Mouse (Mus musculus) right cerebral cortex, adult 18-20 months (tissue): ENCODE results near the gene Itgb8.

Experiments
- DNase-seq: peaks from one replicate; pipeline ENCODE4 v3.0.0; 2022; ENCODE audit warnings: mixed read lengths

Gene Itgb8

DNA sequence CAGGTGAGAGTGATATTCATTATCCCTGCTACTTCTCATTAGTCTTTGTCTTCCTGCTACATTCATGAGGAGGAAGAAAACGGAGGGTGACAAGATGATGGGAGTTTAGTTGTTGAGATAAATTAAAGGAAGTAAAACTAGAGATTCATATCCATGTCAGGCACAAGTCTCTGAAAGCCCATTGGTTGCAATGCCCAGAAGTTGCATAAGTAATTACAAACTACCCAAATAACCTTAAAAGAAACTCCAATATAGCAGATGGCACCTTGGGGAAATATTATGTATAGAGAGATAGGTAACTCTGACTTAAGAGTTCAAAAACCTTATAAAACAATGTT, 31.2 kb downstream of the Itgb8 start:
- no peak for DNase-seq

DNA sequence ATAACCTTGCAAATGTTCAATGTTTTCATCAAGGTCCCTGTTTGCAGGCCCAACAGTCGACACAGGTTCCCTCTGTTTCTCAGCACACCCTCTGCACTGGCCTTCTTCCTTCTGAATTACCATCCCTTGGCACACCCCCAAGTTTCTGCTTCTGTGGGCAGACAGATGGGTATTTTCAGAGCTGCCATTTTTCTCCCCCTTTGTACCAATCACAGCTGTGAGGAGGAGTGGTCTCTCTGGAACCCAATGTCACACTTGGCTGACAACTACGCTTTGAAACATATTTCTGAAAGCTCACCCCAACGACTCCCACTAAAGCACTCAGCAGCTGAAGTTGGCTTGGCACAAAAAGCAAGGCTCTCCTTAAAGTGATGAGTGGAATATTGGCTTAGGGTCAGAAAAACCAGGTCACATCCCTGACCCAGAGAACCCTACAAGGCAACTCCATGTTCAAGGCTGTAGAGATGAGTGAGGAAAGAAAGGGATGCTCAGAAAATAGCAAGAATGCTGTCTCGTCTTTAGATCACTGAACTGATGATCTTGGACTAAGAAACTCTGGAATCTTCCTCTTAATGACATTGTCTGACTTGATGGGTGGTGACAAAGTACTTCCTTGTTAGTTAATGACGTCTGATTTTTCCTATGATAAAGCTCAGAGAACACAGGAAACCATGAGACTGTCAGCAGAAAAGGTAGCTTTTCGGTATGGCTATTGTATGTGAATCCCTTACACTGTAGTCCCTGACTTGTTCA, 31.7 kb downstream of the Itgb8 start:
- peak; percentile 66 for DNase-seq

DNA sequence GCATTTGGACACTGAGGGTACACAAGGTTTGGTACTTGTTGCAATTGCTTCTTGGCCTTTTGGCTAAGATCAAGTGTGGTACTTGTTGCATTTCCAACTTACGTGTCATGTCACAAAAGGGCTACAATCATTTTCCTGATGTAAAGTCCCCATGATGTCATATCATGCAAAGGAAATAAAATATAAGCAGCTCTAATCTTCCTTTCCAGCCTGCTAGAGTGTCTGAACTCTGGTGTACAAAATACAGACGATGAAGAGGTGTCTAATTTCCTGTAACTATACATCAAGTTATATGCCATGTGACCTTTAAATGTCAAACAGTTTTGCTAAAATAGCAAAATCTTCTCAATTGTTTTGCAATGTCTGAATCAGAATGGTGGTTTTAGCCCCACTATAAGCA, 34.2 kb downstream of the Itgb8 start:
- DNase-seq = no peak

DNA sequence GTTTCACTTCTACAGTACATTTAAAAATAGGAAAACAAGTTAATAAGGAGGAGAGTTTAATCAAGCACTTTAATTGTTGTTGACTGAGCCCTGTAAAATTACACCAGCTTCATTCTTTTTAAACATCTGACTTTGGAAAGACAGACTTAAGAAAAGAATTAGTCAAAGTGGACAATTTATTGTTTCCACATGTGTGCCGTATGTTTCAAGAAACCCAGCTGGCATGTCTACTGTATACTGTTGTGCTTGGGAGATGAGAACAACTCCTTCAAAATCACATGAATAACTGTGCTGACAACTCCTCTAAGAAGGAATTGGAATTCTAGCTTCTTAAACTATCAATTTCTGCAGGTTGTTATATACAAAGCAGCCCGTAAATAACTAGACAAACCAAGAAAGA, 35.8 kb downstream of the Itgb8 start:
- no peak for DNase-seq

DNA sequence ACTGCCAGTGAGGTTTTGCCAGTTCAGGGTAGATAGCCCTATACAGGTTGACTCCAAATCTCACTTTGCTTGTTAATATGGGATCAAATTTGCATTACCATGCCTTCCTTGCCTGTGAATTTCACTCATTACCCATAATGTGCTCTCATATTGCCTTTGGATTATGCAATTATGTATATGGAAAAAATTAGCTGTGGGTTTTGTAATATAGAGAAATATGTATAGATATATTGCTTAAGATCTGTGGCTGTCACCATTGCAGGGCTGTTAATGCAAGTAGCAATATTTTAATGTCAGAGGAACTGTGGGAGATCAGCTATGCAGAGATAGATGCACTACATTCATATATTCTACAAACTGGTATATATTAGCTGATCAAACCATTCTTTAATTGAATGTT, 43.5 kb downstream of the Itgb8 start:
- DNase-seq = no peak

DNA sequence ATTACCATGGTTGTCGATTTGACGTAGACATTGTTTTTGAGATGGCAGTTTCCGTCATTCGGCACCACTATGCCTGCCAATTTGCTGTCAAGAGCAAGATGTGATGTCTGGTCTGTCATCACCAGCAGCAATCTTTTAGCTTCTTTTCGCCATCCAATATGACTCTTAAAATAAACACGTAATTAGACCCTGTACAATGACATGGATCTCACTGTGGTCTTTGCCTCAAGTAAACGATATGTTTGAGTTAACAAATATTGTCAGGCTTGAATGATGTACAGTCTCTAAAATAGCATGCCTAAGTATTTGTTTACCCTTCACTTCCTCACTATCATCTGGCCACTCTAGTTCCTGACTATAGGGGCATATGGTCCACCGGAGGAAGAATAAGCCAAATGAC, 48.8 kb downstream of the Itgb8 start:
- DNase-seq = no peak

DNA sequence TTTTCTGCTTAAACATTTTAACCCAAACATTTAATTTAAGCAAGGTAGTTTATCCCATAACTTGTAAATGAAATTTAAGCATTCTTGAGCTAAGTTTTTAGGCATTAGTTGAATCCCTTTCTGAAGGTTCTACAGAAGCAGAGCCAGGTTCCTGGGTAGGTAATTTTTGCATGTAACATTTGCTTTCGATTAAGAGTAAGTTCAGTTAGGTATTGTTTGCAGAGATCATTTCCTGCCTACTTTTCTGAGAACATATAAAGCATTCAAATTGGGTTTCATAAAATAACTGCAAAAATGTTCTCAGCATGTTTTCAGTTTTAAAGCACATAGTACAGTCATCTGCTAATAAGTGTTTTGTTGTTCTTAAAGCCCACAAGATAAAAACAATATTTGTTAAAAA, 53.2 kb downstream of the Itgb8 start:
- DNase-seq = no peak

DNA sequence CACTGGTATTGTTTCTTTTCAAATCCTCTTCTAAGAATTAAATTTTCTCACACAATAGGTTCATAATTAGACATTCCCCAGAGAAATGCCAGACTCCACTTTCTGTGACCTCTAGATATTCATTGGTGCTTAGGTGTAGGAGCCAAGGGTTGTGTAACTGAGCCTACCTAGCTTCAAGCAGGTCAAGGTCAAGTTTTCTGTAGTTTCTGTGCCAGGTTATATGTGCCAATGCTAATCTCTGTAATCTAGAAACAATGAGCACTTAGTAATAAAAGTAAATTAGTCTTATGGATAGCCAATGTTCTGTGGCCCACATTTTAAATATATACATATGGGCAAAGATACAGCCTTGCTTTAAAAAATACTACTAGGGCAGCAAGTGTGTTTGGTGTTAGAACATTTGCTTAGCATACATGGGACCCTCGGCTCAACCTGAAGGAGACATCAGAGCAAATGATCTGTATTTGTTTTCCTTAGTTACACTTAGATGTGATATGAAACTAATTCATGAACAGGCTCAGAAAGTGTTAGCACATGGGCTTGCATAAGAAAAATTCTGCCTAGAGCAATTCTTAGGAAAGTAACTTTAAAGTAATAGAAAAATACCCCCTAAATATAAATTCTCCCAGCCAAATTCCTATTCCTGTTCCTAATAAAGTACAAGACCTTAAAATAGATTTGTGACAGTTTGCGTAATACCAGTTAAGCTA, 56.2 kb downstream of the Itgb8 start:
- DNase-seq = no peak

DNA sequence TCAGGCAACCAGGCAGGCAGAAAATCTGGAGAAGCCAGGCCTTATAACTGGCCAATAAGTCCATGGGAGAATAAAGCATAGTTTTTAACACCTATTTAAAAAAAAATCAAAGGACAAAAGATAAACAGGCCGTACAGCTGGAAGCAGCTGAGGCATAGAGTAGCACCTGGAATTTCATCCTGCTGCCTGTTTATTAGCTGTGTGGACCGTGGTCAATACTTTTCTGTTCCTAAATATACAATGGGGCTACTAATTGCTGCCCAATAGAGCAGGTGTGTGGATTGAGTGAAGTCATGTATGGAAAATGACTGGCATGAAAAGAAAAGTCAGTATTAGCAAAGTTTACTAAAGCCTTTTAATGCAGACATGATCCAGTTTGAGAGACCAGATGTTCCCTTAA, 62.6 kb downstream of the Itgb8 start:
- no peak for DNase-seq

DNA sequence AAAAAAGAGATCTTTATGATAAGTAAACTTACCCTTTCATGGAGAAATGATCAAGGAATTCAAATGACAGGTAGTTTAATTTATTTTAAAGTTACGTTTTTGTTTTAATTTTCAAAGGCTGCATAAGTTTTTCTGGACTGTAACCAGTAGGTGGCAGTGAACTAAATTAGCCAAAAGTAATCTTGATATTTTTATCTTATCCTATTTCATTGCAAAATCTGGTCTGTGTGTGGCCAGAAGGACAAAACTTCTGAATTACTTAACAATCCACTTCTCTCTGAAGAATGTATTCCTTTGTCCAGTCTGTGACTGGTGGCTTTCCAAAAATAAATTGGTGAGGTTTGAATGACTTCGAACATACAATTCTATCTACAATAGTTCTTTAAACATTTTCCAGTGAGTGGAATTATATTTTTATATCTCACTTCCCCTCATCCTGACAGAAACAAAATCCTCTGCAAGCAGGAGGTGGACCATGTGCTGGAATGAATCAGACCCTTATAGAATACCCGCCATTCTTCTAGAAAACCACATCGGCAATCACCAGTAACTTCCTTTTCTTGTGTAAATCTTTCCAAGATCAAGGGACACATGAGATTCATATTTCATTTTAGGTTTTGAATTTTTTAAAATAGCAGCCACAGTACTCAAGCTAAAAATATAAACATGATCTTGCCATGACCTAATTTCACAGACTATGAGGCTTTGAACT, 68.6 kb downstream of the Itgb8 start:
- DNase-seq = no peak

DNA sequence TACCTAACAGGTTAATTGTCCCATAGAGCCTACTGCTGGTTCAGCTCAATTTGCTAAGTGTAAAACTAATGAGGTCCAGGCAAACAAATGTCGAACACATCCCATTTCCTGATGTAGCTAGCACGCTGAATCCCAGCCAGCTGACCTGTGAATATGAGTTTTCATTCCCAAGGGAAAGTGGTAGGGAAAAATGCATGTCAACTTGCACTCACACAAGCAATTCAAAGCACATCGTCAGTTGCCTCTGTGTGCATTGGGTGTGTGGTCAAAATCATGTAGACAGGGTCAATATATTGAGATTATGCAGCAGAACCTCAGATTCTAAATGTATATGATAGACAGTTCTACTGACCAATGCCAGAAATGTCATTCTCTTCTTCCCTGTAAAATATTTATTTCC, 69.5 kb downstream of the Itgb8 start:
- no peak for DNase-seq

DNA sequence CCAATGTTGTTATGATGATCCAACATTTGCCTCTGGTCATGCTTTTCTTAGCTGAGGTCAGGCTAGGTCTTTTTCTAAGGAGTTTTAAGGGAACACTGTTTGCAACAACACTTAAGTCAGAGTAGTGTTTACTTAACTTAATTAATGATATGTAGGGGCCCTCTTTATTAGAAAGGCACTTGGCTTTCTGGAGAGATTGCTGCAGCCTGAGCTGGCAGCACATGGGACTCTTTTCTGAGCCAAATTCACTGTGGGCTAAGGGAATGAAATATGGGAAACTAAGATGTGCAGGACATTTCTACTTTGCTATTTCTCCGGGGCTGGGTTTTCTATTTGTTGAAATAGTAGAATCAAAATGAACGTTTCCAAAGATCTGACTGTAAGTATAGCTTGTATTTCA, 73.5 kb downstream of the Itgb8 start:
- no peak for DNase-seq

DNA sequence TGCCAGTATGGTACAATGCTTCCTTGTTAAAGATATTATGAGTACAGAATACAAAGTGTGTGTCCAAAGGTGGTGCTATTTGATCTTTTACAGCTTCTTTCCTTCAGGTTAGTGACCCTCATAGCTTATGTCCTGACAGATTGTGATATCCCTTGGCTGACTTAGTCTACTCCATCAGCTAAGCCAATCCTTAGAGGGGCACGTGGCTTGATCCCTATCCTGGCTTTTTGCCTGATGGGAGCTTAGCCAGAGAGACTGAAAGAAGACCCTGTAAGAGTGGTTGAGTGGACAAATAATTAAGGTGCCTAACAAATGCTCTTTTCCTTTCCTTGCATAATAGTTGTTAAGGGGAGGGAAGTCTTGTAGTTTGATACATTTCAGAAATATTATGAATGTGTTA, 73.9 kb downstream of the Itgb8 start:
- DNase-seq = no peak

DNA sequence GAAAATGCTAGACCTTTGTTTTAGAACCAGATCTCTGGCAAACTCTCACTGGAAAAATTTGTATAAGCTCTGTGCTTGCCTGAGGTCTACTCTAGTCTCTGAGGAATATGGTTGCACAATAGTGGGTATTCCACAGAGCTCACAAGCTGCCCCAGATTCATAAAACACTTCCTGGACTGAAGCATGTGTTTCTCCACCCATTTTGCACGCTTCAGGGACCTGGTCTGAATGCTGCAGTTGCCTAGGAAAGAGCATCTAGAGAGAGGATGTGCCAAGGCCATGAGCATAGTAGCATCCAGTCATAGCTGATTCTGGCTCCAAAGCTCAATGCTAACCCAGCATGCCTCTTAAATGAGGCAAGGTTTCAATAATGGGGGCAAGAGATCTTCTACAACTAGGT, 74.4 kb downstream of the Itgb8 start:
- DNase-seq = peak; percentile 15

DNA sequence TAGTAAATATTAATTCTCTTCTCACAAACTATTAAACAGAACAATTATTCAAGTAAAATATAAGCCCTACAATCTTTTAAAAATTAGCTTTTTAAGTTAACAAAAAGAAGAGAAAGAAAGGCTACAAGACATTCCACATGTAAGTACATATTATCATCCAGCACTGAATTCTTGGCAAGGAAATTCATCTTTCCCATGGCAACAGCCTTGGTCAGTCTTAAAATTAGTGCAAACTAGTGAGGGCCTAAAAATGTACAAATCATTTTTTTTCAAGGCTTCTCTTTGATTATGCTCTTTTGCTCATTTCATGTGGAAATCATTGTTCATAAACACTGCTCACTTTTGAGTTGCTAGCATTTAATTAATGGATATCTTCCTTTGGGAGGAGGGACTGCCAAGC, 77.8 kb downstream of the Itgb8 start:
- no peak for DNase-seq

DNA sequence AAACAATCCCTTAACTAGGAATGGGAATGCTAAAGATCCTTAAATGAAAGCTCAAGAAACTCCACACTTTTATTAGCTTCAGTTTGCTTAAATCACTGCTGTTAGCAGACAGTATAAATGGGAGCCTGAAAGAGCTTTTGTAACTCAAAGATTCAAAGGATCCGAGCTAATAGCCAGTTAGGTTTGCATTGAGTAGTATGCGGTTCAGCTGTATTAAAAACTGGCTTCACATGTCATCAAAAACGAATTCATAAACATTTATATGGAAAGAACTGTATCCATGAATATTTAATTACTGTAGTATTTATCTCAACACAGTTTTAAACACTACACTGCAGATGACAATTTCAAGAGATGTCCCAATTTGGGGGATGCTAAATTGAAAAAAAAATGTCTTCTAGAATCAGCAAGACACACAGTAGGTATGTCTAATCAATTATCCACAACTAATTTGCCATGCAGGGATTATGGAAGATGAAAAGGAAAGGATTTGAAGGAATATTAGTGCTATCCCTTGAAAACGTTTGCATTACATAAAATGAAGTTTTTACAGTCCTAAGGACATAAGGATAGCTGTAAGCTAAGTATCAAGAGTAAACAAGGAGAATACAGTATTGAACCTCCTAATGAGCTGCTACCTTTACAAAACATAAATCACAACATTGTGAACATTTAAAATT, 79.2 kb downstream of the Itgb8 start:
- no peak for DNase-seq

DNA sequence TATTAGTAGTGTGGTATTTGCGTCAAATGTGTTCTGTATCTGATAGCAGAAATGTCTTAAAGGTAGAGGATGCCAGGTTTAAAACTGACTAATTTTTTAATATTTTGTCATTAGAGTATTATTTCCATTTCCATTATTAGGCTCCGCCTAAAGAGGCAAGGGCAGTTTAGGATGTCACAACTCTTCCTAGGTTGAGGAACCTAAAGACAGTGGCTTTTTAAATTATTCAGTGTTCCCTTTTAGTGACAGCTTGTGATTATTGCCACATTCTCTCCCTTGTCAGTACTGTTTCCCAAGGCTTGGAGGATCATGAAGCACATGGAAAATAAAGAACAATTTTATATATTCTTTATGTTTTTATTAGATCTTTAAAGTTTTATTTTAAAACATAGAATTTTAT, 80.9 kb downstream of the Itgb8 start:
- no peak for DNase-seq

DNA sequence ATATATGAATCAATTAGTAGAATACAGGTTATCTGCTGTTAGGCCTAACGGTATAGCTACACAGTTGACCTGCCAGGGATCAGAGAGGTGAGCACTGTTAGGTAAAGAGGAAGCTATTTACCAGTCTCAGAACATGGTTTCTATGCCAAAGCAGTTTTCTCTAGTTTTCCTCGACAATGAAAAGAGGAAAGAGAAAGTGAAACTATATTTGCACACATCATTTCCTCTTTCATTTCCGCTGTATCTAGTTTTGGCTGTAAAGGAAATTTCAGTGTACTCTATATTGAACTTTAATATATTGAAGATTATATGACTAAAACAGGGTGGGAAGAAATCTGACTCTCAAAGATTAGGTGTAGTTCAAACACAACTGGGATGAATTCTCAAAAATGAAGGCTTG, 81.5 kb downstream of the Itgb8 start:
- DNase-seq = no peak

DNA sequence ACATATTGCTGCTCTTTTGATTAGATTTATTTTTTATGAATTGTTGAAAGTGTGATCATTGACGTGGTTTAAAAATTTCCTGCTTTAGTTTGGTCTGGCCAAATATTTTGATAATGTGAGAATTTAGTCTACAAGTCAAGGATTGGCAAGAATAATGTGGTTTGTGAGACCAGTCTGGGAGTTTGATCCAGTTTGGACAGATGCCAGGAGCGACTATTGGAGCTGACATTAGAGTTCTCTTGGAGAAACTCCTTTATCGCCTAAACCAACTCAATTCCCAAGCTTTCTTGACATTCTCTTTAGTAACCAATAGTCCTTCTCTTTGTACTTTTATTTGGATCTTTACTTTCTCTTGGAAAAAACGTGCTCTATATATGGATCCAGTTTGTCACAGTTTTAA, 83.0 kb downstream of the Itgb8 start:
- no peak for DNase-seq

DNA sequence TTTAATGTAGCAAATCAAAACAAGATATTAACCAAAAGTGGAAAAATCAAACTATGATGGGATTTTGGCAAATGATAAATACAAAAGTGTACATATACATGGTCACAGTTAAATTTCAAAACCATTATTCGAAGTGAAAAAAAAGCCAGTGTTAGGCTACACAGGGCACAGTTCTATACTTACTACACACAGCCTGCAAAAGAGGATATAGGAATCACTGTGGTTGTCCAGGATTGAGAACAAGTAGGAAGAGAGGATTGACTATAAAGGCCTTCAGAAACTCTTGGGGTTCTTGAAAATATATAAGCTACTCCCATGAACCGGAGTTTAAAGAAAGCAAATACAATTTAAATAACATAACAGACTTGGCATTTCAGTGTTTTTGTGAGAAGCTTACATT, 87.6 kb downstream of the Itgb8 start:
- no peak for DNase-seq

DNA sequence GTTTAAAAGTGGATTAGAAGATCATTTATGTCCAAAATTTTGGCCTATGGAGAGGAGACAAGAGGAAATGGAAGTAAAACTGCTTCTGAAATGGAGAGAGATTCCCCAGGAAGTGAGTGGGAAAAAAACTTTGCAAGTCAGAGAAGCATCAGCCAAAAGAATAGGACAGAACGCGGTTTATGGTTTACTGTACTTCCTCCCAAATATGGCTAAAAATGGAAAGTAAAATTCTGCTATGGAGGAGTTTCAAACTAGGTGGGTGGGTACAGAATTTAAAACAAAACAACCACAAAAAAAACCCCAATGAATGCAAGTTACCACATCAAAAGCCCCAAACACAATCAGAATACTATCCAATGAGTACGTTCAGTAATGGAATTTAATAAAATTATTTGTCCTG, 90.8 kb downstream of the Itgb8 start:
- no peak for DNase-seq

DNA sequence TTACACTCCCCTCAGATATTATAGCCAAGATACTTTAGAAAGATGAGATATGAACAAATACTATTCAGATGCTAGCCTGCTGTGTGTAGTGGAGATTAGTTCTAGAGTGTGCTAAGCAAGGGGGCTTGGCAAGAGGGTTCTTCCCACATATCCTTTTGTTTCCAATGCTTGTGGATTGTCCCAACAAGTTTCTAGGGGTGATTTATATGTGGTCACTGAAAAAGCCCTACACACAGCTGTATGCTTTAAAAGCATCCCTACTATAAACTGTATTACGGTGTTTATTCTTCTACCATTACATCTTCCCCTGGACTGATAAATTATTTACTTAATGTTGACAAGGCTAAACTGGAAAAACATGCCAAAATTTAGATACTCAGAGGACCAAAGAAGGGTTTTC, 92.6 kb downstream of the Itgb8 start:
- no peak for DNase-seq

DNA sequence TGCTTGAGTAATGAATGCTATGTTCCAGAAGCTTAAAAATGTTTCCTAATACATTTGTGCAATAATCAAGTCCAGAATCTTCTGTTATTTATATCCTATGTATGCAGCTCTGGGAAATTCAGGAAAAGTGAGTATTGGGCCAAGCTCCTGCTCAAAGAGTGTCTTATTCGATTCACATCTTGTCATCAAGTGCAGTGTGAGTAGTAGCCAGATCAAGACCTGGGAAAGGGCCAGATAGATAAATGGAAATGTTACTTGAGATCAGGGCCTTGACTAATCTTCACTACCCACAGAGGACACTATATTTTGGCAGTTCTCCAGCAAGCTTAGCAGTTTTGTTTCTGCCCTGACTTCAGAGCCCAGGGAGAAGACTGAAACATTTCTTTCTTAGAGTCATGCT, 100.7 kb downstream of the Itgb8 start:
- no peak for DNase-seq
